Mouse (Mus musculus) embryo, embryonic 10 days (tissue): ENCODE results near the gene Crybg1.

Source experiments
- DNase-seq: peaks from one replicate; pipeline ENCODE4 v3.0.0-alpha.2; 2015; ENCODE audit warnings: low spot score

The Crybg1 gene

GRCm38 (mm10) chr10:44091757-44092156 lies 56.9 kb downstream of the Crybg1 start:
- DNase-seq: no peak

GRCm38 (mm10) chr10:44080351-44080750 lies 68.3 kb downstream of the Crybg1 start:
- no peak for DNase-seq

GRCm38 (mm10) chr10:44078799-44079521 lies 69.7 kb downstream of the Crybg1 start:
- no peak for DNase-seq

- peak; percentile 88 for DNase-seq
These were observed 77.6 kb downstream of the Crybg1 start for GRCm38 (mm10) chr10:44071095-44071494.

GRCm38 (mm10) chr10:44069131-44069530 lies 79.5 kb downstream of the Crybg1 start:
- no peak for DNase-seq

GRCm38 (mm10) chr10:44065848-44066360 lies 82.7 kb downstream of the Crybg1 start:
- DNase-seq: no peak

GRCm38 (mm10) chr10:44062981-44063380 lies 85.7 kb downstream of the Crybg1 start:
- DNase-seq: no peak

- DNase-seq: no peak
These were observed 97.7 kb downstream of the Crybg1 start for GRCm38 (mm10) chr10:44050913-44051312.

GRCm38 (mm10) chr10:44044727-44045126 lies 103.9 kb downstream of the Crybg1 start:
- no peak for DNase-seq

GRCm38 (mm10) chr10:44043630-44044029 lies 105.0 kb downstream of the Crybg1 start:
- no peak for DNase-seq

GRCm38 (mm10) chr10:44039185-44039584 lies 109.5 kb downstream of the Crybg1 start:
- no peak for DNase-seq

- DNase-seq: no peak
These were observed 110.6 kb downstream of the Crybg1 start for GRCm38 (mm10) chr10:44037918-44038544.

GRCm38 (mm10) chr10:44029566-44029965 lies 119.1 kb downstream of the Crybg1 start:
- no peak for DNase-seq

GRCm38 (mm10) chr10:44027226-44027625 lies 121.4 kb downstream of the Crybg1 start:
- DNase-seq: no peak

GRCm38 (mm10) chr10:44026105-44026504 lies 122.5 kb downstream of the Crybg1 start:
- DNase-seq: no peak

- DNase-seq: no peak
These were observed 123.9 kb downstream of the Crybg1 start for GRCm38 (mm10) chr10:44024705-44025104.

GRCm38 (mm10) chr10:44020141-44020540 lies 128.5 kb downstream of the Crybg1 start:
- no peak for DNase-seq

- no peak for DNase-seq
These were observed 130.1 kb downstream of the Crybg1 start for GRCm38 (mm10) chr10:44018562-44018961.

GRCm38 (mm10) chr10:44015631-44016030 lies 133.0 kb downstream of the Crybg1 start:
- no peak for DNase-seq

GRCm38 (mm10) chr10:44013885-44014284 lies 134.8 kb downstream of the Crybg1 start:
- no peak for DNase-seq

GRCm38 (mm10) chr10:44011408-44011807 lies 137.2 kb downstream of the Crybg1 start:
- DNase-seq: no peak

GRCm38 (mm10) chr10:44008808-44009207 lies 139.8 kb downstream of the Crybg1 start:
- no peak for DNase-seq

GRCm38 (mm10) chr10:44006815-44007214 lies 141.8 kb downstream of the Crybg1 start:
- no peak for DNase-seq
